Mouse (Mus musculus) frontal cortex, postnatal 36 days (tissue): Measurements from ENCODE around the gene Rsph14.

ENCODE experiments used
- DNase-seq, 2 experiments: peaks; one replicate each; pipeline ENCODE4 v3.0.0; 2022; ENCODE audit warnings: low spot score in 2 of 2

Gene Rsph14

GRCm38 (mm10) chr10:74932487-74932886, 99.9 kb downstream of the Rsph14 start:
- DNase-seq = no peak

GRCm38 (mm10) chr10:74931631-74932030, 100.8 kb downstream of the Rsph14 start:
- DNase-seq = no peak

- DNase-seq = no peak
Measured at GRCm38 (mm10) chr10:74930541-74930940, 101.8 kb downstream of the Rsph14 start.

- no peak for DNase-seq
Measured at GRCm38 (mm10) chr10:74929578-74929977, 102.8 kb downstream of the Rsph14 start.

- DNase-seq = no peak
Measured at GRCm38 (mm10) chr10:74928276-74928675, 104.1 kb downstream of the Rsph14 start.

GRCm38 (mm10) chr10:74925324-74925723, 107.1 kb downstream of the Rsph14 start:
- peak; percentile 63 to 74 for DNase-seq

- DNase-seq = no peak
Measured at GRCm38 (mm10) chr10:74924274-74924673, 108.1 kb downstream of the Rsph14 start.

GRCm38 (mm10) chr10:74922763-74923162, 109.6 kb downstream of the Rsph14 start:
- DNase-seq = peak; percentile 47 to 66

GRCm38 (mm10) chr10:74921614-74922013, 110.8 kb downstream of the Rsph14 start:
- DNase-seq = no peak

- DNase-seq = peak; percentile 52 to 69
Measured at GRCm38 (mm10) chr10:74920853-74921567, 111.4 kb downstream of the Rsph14 start.

GRCm38 (mm10) chr10:74919277-74919676, 113.1 kb downstream of the Rsph14 start:
- no peak for DNase-seq

- DNase-seq = no peak
Measured at GRCm38 (mm10) chr10:74908431-74908830, 124.0 kb downstream of the Rsph14 start.
